ENCODE assay signal across 10 mouse cellular contexts in genomic region chrX:103918954-103919353, GRCm38 (mm10).
A peak's percentile ranks its signal among the peaks of the same experiment; 100 is the strongest.
DNase-seq lines count a peak whose midpoint lies in the region; ATAC-seq and TF ChIP-seq lines count a peak whose summit lies in the region.
"Had no signal": no experiment of that assay in that cellular context is flagged by ENCODE, and none has a peak within 500 bp of the region (broad histone marks: within the 10 kb centered on the region; RNA-seq: fewer than 3 reads in every experiment).

No protein-coding gene starts in this region.

- no peak for TF ChIP-seq EP300 in heart, postnatal 0 days (IDR thresholded peaks at IDR 0.05; ENCODE audit: low read depth)

- ATAC-seq in kidney, embryonic 15.5 days (replicated peaks; ENCODE audit: low FRiP score) = no peak
- ATAC-seq in heart, postnatal 0 days (ENCODE audit: insufficient read depth, low read depth) = peak; percentile 41; the same call in 1 of the 2 replicates

- no peak overlapping the region for H3K27ac ChIP-seq in kidney, adult 2 months (ENCODE audit: insufficient read depth, low read depth, low read length)
- no peak overlapping the region for H3K27ac ChIP-seq in kidney, embryonic 15.5 days
- no peak overlapping the region for H3K27ac ChIP-seq in heart, postnatal 0 days (ENCODE audit: low read depth)
- H3K27ac ChIP-seq: forebrain, embryonic 12.5 days; hindbrain, embryonic 13.5 days had no signal

- H3K4me2 ChIP-seq in kidney, embryonic 15.5 days = no peak overlapping the region
- no peak overlapping the region for H3K4me2 ChIP-seq in heart, postnatal 0 days (ENCODE audit: low read depth, low read length)
- H3K4me2 ChIP-seq: forebrain, embryonic 12.5 days; hindbrain, embryonic 13.5 days had no signal

- no peak for TF ChIP-seq POLR2A in kidney, adult 2 months (IDR thresholded peaks at IDR 0.05; ENCODE audit: low read depth, low read length)

- H3K27me3 ChIP-seq in kidney, adult 2 months (replicated peaks; ENCODE audit: control insufficient read depth, insufficient read depth, low read length) = no peaks in the 10 kb centered on the region
- peaks cover 67% of the 10 kb centered on the region for H3K27me3 ChIP-seq in kidney, embryonic 15.5 days
- H3K27me3 ChIP-seq in heart, postnatal 0 days (ENCODE audit: control insufficient read depth, insufficient read depth, low read length) = peaks cover 22% of the 10 kb centered on the region; the same call in 1 of the 2 replicates

- no peak overlapping the region for H3K4me3 ChIP-seq in kidney, adult 2 months (ENCODE audit: insufficient read depth, low read depth, low read length)
- no peak overlapping the region for H3K4me3 ChIP-seq in kidney, embryonic 15.5 days (replicated peaks)
- H3K4me3 ChIP-seq in heart, postnatal 0 days (ENCODE audit: low read depth, low read length) = no peak overlapping the region
- H3K4me3 ChIP-seq: forebrain, embryonic 12.5 days; hindbrain, embryonic 13.5 days had no signal

- 53% methylated on average over 5 of the region's 5 CpGs for WGBS in kidney, adult 2 months
- WGBS in kidney, embryonic 15.5 days = 52% methylated on average over 5 of the region's 5 CpGs
- WGBS in heart, postnatal 0 days = 20% methylated on average over 5 of the region's 5 CpGs

- no peaks in the 10 kb centered on the region for H3K9me3 ChIP-seq in kidney, embryonic 15.5 days (replicated peaks)
- no peaks in the 10 kb centered on the region for H3K9me3 ChIP-seq in heart, postnatal 0 days (replicated peaks; ENCODE audit: control insufficient read depth, low read length)
- H3K9me3 ChIP-seq: forebrain, embryonic 12.5 days; hindbrain, embryonic 13.5 days had no signal

- DNase-seq in kidney, adult 2 months = peak; percentile 27
- peak; percentile 2 for DNase-seq in R1 (ENCODE audit: low read depth, low spot score)
- peak; percentile 17 for DNase-seq in heart, postnatal 0 days (ENCODE audit: low spot score)
- DNase-seq in lung, postnatal 36 days = peak; percentile 50
- DNase-seq in thymus, postnatal 4 days = no peak
- no peak for DNase-seq in urinary bladder, postnatal 25 days (ENCODE audit: low spot score)
- no peak for DNase-seq in neural tube, embryonic 10.5 days (ENCODE audit: extremely low spot score, low spot score)

- no peaks in the 10 kb centered on the region for H3K4me1 ChIP-seq in kidney, adult 2 months (ENCODE audit: control insufficient read depth, insufficient read depth, low read length)
- H3K4me1 ChIP-seq in kidney, embryonic 15.5 days = no peaks in the 10 kb centered on the region
- H3K4me1 ChIP-seq in heart, postnatal 0 days (ENCODE audit: control insufficient read depth, insufficient read depth) = no peaks in the 10 kb centered on the region
- H3K4me1 ChIP-seq: forebrain, embryonic 12.5 days; hindbrain, embryonic 13.5 days had no signal

- peak; percentile 51 for TF ChIP-seq CTCF in kidney, adult 2 months (conservative IDR thresholded peaks at IDR 0.05; ENCODE audit: insufficient read depth, insufficient read length, low read depth, low read length)
- peak; percentile 59 for TF ChIP-seq CTCF in heart, postnatal 0 days (IDR thresholded peaks at IDR 0.05; ENCODE audit: low read depth)

- no peaks in the 10 kb centered on the region for H3K36me3 ChIP-seq in kidney, adult 2 months (ENCODE audit: control insufficient read depth, insufficient read depth, low read length)
- no peaks in the 10 kb centered on the region for H3K36me3 ChIP-seq in kidney, embryonic 15.5 days
- no peaks in the 10 kb centered on the region for H3K36me3 ChIP-seq in heart, postnatal 0 days (replicated peaks; ENCODE audit: control insufficient read depth, insufficient read depth, low read length)
- H3K36me3 ChIP-seq: forebrain, embryonic 12.5 days; hindbrain, embryonic 13.5 days had no signal

- H3K9ac ChIP-seq in kidney, embryonic 15.5 days = no peak overlapping the region
- no peak overlapping the region for H3K9ac ChIP-seq in heart, postnatal 0 days (replicated peaks; ENCODE audit: low read depth, low read length)
- H3K9ac ChIP-seq: forebrain, embryonic 12.5 days; hindbrain, embryonic 13.5 days had no signal

Comparison
In these comparisons a context has a peak if more than half of its experiments do, and no peak if none do; other contexts are left out.
1. DNase-seq: peak in kidney, adult 2 months (single experiment), R1 (single experiment), heart, postnatal 0 days (single experiment) and lung, postnatal 36 days (single experiment); none in thymus, postnatal 4 days (single experiment), urinary bladder, postnatal 25 days (single experiment) and neural tube, embryonic 10.5 days (single experiment).